Comparison of ENCODE assay signal across 18 mouse cellular contexts in the genomic region with DNA sequence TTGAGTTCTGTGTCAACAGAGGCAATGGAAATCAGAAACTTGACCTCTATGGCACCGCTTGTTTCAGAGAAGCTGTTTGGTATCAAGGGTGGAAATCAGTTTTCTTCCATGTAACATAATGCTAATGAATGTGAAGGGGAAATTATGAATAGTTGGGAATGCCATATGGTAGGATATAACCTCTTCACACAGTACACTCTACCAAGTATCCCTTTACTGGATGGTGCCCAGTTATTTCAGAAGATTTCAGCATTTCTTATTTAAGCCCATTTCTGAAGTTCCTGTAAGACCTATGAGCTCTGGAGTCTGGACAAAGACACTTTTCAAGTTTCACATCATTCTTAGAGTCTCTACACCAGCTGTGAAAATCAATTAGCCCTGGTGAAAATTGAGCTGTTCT.
"Had no signal": no experiment of that assay in that cellular context is flagged by ENCODE, and none has a peak within 500 bp of the region (broad histone marks: within the 10 kb centered on the region; RNA-seq: fewer than 3 reads in every experiment).

No protein-coding gene starts in this region.

- ATAC-seq: liver, embryonic 12.5 days; midbrain, embryonic 13.5 days had no signal

- H3K4me1 ChIP-seq: liver, embryonic 12.5 days; liver, embryonic 15.5 days; lung, embryonic 15.5 days; megakaryocyte, embryonic 14.5 days; midbrain, embryonic 10.5 days; midbrain, embryonic 13.5 days; neural tube, embryonic 13.5 days had no signal

- H3K9me3 ChIP-seq: liver, embryonic 12.5 days; liver, embryonic 15.5 days; lung, embryonic 15.5 days; megakaryocyte, embryonic 14.5 days; midbrain, embryonic 10.5 days; midbrain, embryonic 13.5 days; neural tube, embryonic 13.5 days had no signal

- H3K36me3 ChIP-seq: liver, embryonic 12.5 days; liver, embryonic 15.5 days; lung, embryonic 15.5 days; midbrain, embryonic 10.5 days; midbrain, embryonic 13.5 days; neural tube, embryonic 13.5 days had no signal

- DNase-seq: kidney, adult 2 months; kidney, postnatal 25 days; layer of hippocampus, adult 9-11 months; liver; lung, adult 18-20 months; lung, postnatal 10 days; lung, postnatal 36 days; thymus, adult 18-20 months; thymus, postnatal 36 days had no signal

- H3K27ac ChIP-seq: kidney, postnatal 0 days; layer of hippocampus, adult 2 months; liver, embryonic 12.5 days; liver, embryonic 15.5 days; lung, embryonic 15.5 days; midbrain, embryonic 10.5 days; midbrain, embryonic 13.5 days; neural tube, embryonic 13.5 days had no signal

- H3K9ac ChIP-seq: liver, embryonic 12.5 days; liver, embryonic 15.5 days; lung, embryonic 15.5 days; midbrain, embryonic 13.5 days; neural tube, embryonic 13.5 days had no signal

- H3K4me3 ChIP-seq: layer of hippocampus, adult 2 months; liver, embryonic 12.5 days; liver, embryonic 15.5 days; lung, embryonic 15.5 days; megakaryocyte, embryonic 14.5 days; midbrain, embryonic 10.5 days; midbrain, embryonic 13.5 days; neural tube, embryonic 13.5 days had no signal

- H3K4me2 ChIP-seq: liver, embryonic 12.5 days; liver, embryonic 15.5 days; lung, embryonic 15.5 days; midbrain, embryonic 13.5 days; neural tube, embryonic 13.5 days had no signal

- H3K27me3 ChIP-seq: liver, embryonic 12.5 days; liver, embryonic 15.5 days; lung, embryonic 15.5 days; megakaryocyte, embryonic 14.5 days; midbrain, embryonic 13.5 days; neural tube, embryonic 13.5 days had no signal
